Mouse (Mus musculus): Measurements from ENCODE around the gene Gm10112. TPM values are rescaled to one million over a fixed set of nuclear protein-coding genes. Genes with fewer than 3 reads are reported as not detected.

The Gm10112 gene
- polyA plus RNA-seq (2017; shearing (Covaris generic)) = not detected

GRCm38 (mm10) chrX:111168040-111168439 is at the start of gene Gm10112:
Gene Gm10112, plus strand, starts transcription at chrX:111168340.

Other genes with a start within 250 kb of the Gm10112 start
- not detected for gene Cylc1, start 57.9 kb upstream of the Gm10112 start, polyA plus RNA-seq (2017; shearing (Covaris generic))

Data from effector memory CD4-positive, alpha-beta T cell, adult 5 months (primary cell).